Comparison of ENCODE assay signal across 13 mouse cellular contexts in genomic region chr5:75372849-75373248, GRCm38 (mm10).
DNase-seq lines count a peak whose midpoint lies in the region; ATAC-seq and TF ChIP-seq lines count a peak whose summit lies in the region.
"Had no signal": no experiment of that assay in that cellular context is flagged by ENCODE, and none has a peak within 500 bp of the region (broad histone marks: within the 10 kb centered on the region; RNA-seq: fewer than 3 reads in every experiment).

No protein-coding gene starts in this region.

- no peak overlapping the region for H3K4me2 ChIP-seq in heart, embryonic 12.5 days
- no peak overlapping the region for H3K4me2 ChIP-seq in lung, postnatal 0 days (replicated peaks; ENCODE audit: low read depth, low read length)
- H3K4me2 ChIP-seq: hindbrain, embryonic 14.5 days; liver, embryonic 13.5 days had no signal

- H3K79me2 ChIP-seq in heart, adult 2 months (replicated peaks; ENCODE audit: control insufficient read depth, insufficient read depth, low read length): no peaks in the 10 kb centered on the region

- no peak for DNase-seq in heart, adult 2 months
- no peak for DNase-seq in lung, postnatal 0 days (ENCODE audit: low spot score)
- no peak for DNase-seq in lung, adult 18-20 months
- peak; percentile 38 for DNase-seq in R1 (ENCODE audit: low read depth, low spot score)
- DNase-seq in thymus, postnatal 4 days: peak; percentile 61
- DNase-seq in heart, adult 8-10 months (ENCODE audit: low spot score): no peak
- DNase-seq: adrenal gland, adult 2 months; kidney, postnatal 14 days; liver, embryonic 13.5 days; spleen, adult 18-20 months had no signal

- H3K36me3 ChIP-seq in heart, adult 2 months (ENCODE audit: control insufficient read depth, insufficient read depth, low read length): no peaks in the 10 kb centered on the region
- H3K36me3 ChIP-seq in heart, embryonic 12.5 days: no peaks in the 10 kb centered on the region
- no peaks in the 10 kb centered on the region for H3K36me3 ChIP-seq in lung, postnatal 0 days (ENCODE audit: insufficient read depth, low read length)
- H3K36me3 ChIP-seq: heart, embryonic 10.5 days; liver, embryonic 13.5 days had no signal

- H3K27me3 ChIP-seq in heart, adult 2 months (ENCODE audit: control insufficient read depth, insufficient read depth, low read length): no peaks in the 10 kb centered on the region
- no peaks in the 10 kb centered on the region for H3K27me3 ChIP-seq in heart, embryonic 12.5 days (replicated peaks)
- H3K27me3 ChIP-seq in lung, postnatal 0 days (replicated peaks; ENCODE audit: insufficient read depth, low read length): no peaks in the 10 kb centered on the region
- H3K27me3 ChIP-seq: liver, embryonic 13.5 days had no signal

- no peak overlapping the region for H3K9ac ChIP-seq in heart, adult 2 months (ENCODE audit: low read depth, low read length)
- H3K9ac ChIP-seq in heart, embryonic 12.5 days: no peak overlapping the region
- H3K9ac ChIP-seq in lung, postnatal 0 days (replicated peaks; ENCODE audit: low read depth): no peak overlapping the region
- H3K9ac ChIP-seq: hindbrain, embryonic 14.5 days; liver, embryonic 13.5 days had no signal

- H3K4me1 ChIP-seq in heart, adult 2 months (ENCODE audit: control insufficient read depth, insufficient read depth, low read length): no peaks in the 10 kb centered on the region
- peaks cover 14% of the 10 kb centered on the region for H3K4me1 ChIP-seq in heart, embryonic 12.5 days (replicated peaks)
- peaks cover 1% of the 10 kb centered on the region; the same call in 1 of the 2 replicates for H3K4me1 ChIP-seq in lung, postnatal 0 days (ENCODE audit: insufficient read depth, low read depth, low read length)

- no peak for TF ChIP-seq EP300 in heart, adult 2 months (IDR thresholded peaks at IDR 0.05; ENCODE audit: insufficient read depth, low read depth, low read length)
- no peak for TF ChIP-seq EP300 in lung, postnatal 0 days (IDR thresholded peaks at IDR 0.05)

- ATAC-seq in heart, embryonic 12.5 days (ENCODE audit: insufficient number of reproducible peaks, low FRiP score): no peak
- no peak for ATAC-seq in lung, postnatal 0 days

- 54% methylated on average over 3 of the region's 3 CpGs for WGBS in heart, adult 2 months
- WGBS in heart, embryonic 12.5 days: 52% methylated on average over 3 of the region's 3 CpGs
- 61% methylated on average over 3 of the region's 3 CpGs for WGBS in lung, postnatal 0 days

- H3K27ac ChIP-seq in heart, adult 2 months: no peak overlapping the region
- H3K27ac ChIP-seq in heart, embryonic 12.5 days (ENCODE audit: poor library complexity, severe bottlenecking): no peak overlapping the region
- H3K27ac ChIP-seq in lung, postnatal 0 days (ENCODE audit: low read length): no peak overlapping the region
- H3K27ac ChIP-seq: heart, embryonic 10.5 days; hindbrain, embryonic 14.5 days; liver, embryonic 13.5 days had no signal

- intact Hi-C loops in heart, adult 2 months (cut with DNase I): no loop called here

- peak; percentile 64 for TF ChIP-seq CTCF in heart, adult 2 months (IDR thresholded peaks at IDR 0.05)
- peak; percentile 51 for TF ChIP-seq CTCF in lung, postnatal 0 days (IDR thresholded peaks at IDR 0.05)

- no peak overlapping the region for H3K4me3 ChIP-seq in heart, adult 2 months
- no peak overlapping the region for H3K4me3 ChIP-seq in heart, embryonic 12.5 days
- no peak overlapping the region for H3K4me3 ChIP-seq in lung, postnatal 0 days (ENCODE audit: low read depth, low read length)
- H3K4me3 ChIP-seq: heart, embryonic 10.5 days; liver, embryonic 13.5 days had no signal

- TF ChIP-seq POLR2A in heart, adult 2 months (IDR thresholded peaks at IDR 0.05; ENCODE audit: insufficient read depth, low read depth, low read length): no peak

- H3K9me3 ChIP-seq in heart, embryonic 12.5 days (replicated peaks): peaks cover 8% of the 10 kb centered on the region; the same call in 1 of the 2 replicates
- H3K9me3 ChIP-seq in lung, postnatal 0 days (ENCODE audit: low read length): no peaks in the 10 kb centered on the region
- H3K9me3 ChIP-seq: liver, embryonic 13.5 days had no signal

Comparison
In these comparisons a context has a peak if more than half of its experiments do, and no peak if none do; other contexts are left out.
1. DNase-seq: peak in R1 (single experiment) and thymus, postnatal 4 days (single experiment); none in heart, adult 2 months (0 of 2), lung, postnatal 0 days (single experiment), lung, adult 18-20 months (0 of 2) and heart, adult 8-10 months (single experiment).